Mouse (Mus musculus) megakaryocyte-erythroid progenitor cell, adult 5-6 weeks (primary cell): Measurements from ENCODE around the gene Clint1. TPM values are rescaled to one million over a fixed set of nuclear protein-coding genes. Genes with fewer than 3 reads are reported as not detected.

Source experiments
- ATAC-seq: replicated peaks from 2 replicates; pipeline ENCODE4 v1.8.0; 2016; ENCODE audit warnings: mild to moderate bottlenecking, inconsistent platforms; ENCODE audit not compliant: severe bottlenecking, poor library complexity, low FRiP score, low TSS enrichment
- total RNA-seq, 2 experiments: library from RNA; stranded (forward) in 1 of 2; stranded (reverse) in 1 of 2; fragments of 200-1000, 215-1000 nt in 1 of 2; fragments of >200 nt in 1 of 2; fragmentation: Nextera tagmentation in 1 of 2; gene quantifications; 2 replicates each; pipeline ENCODE4 v1.2.3; 2014 to 2017

Gene Clint1
- total RNA-seq, 2 experiments from 2014 or later = 121 to 179 TPM

DNA sequence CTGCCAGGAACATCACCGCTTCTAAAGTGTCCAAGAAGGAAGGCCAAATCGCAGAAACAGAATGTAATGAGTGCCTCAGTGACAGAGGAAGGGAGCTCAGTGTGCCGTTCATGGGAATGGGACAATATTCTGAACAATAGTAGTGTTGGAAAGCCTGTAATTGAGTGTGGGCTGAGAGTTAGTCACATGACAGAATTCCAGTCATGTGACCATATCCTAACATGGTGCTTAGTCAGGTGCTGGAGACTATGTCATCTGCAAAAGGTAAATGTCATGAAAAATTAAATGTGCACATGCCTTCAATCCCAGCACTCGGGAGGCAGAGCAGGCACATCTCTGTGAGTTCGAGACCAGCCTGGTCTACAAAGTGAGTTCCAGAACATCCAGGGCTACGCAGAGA is 66.2 kb downstream of the Clint1 start:
- ATAC-seq = no peak

DNA sequence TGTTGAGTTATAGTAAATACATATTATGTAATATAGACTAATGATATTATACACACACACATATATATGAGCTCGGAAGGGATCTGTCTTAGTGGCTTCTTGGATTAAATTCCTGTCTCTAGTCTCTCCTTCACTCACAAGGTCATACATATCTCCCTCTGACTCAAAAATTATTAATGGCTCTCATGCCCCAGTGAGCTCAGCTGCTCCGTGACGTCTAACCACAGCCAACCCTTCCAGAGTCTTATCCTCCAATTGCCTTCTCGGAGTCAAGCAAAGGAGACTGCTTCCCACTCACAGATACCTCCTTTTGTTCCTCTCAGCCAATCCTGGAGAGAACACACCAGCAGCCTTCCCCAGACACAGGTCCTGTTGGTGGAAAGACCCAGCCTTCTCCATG is 67.0 kb downstream of the Clint1 start:
- ATAC-seq = no peak

DNA sequence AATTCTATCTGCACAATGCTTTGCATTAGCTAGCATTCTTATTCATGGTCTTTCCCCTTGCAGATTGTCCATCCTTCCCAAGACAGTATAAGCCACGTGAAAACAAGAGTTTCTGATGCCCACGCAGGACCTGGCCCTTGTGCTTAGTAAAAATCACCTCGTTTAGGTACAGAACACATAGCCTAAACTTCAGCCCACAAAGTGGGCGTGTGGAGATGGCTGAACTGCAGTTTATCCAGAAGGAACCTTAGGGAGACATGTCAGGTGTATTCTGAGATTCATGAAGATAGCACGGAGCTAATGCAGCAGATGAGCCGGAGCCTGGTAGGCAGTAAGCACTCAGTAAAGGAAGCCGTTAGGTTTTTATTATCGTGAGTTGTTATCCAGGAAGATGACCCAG is 69.2 kb downstream of the Clint1 start:
- ATAC-seq = no peak

DNA sequence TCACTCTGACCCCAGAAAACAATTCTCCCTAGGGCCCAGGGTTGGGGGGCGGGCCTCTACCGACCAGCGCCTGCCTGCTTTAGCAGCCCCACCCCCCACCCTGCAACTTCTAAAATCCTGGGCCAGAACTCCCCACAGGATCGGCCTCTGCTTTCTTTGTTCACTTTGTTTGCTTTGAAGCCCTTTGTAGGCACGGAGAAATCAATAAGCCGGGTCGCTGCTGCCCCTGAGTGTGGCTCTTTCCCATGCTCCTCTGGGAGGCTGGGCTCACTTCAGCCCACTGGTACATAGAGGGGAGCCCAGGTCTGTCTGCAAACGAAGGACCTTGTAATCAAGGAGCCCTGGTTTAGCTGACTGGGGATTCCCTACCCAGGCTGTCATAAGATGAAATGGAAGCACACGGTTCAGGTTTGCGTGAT is 69.6 kb downstream of the Clint1 start:
- no peak for ATAC-seq

DNA sequence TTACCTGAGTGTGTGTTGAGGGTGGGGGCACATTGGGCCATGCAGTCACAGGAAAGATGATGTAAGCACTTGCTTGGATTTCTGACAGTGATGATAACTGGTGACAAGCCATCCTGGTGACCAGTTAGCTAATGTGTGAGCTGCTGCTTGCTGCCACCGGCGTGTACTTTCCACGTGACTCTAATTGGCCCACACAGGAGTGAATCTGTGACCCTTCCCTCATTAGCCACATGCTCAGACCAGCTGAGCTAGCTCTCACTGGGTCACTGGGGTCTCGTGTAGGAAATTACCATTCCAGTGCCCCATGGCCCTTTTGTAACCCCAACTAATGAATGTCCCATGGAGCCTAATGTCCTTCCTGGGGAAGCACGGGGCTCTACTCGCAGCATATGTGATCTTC is 73.6 kb downstream of the Clint1 start:
- ATAC-seq = no peak

DNA sequence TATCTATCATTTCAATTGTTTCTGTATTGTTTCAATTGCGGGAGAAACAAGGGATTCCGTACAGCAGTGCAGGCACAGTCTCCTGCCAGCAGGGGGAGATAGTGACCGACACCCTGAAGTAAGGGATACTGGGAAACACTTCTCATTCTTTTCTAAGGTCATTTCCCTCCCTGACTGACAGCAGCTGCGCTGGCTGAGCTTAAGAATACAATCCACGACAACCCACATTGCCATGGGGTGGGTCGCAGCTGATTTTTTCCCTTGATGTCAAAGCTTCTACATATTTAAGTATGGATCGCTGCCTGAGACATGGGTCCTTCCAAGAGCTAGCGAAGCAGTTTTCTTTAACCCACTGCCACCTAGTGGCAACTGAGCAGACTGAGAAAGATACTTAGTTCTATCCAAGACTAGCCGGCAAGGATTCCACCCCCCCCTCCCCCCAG is 74.8 kb downstream of the Clint1 start:
- ATAC-seq = peak; percentile 95

DNA sequence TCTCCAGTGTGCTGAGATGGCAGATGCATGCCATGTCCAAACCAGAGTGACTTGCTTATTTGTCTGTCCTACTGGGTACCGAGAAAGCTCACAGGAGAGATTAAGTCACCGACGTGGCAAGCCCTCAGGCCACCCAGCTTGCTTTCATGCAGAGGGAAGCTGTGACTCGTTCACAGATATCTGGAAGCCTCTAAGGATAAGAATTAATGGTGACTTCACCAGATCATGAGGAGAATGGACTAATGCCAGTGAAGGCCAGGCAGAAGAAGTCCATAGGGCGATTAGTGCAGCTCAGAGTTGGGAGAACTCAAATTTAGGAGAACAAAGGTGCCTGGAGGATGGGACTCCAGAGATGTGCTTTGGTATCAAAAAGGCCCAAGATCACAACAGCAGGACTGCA is 75.6 kb downstream of the Clint1 start:
- ATAC-seq = no peak

DNA sequence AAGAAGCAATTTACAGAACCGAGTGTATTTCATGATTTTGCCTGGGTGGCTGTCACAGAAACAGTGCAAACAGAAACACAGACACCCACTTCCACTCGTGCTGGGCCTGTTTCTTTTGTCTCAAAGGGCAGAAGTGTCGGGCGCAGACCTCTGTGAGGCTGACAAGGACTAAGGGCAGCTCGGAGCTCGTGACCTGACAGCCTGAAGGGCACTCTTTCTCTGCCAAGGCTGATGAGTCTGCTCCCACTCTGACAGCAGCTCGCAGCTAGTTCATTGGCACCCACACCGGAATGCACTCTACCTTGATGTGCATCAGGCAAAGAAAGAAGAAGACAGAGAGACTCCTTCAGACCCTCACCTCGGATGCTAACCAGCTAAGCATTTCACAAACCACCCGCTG is 77.7 kb downstream of the Clint1 start:
- no peak for ATAC-seq

DNA sequence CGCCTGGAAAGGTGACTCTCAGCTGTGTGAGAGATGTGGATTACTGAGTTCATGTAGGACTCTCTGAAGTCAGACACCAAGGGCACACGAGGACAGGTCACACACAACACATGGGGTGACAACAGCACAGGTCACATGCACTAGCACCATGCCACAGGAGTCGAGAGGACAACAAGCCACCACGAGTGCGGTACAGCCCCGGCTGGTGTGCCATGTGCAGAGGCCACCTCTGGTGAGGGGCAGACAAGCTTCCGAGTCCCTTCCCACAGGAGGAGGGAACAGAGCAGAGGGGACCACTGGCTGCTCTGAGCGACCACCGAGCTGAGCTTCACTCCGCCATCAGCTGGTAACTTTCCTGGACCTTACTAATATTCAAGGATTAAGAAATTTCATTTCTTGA is 80.9 kb downstream of the Clint1 start:
- no peak for ATAC-seq

DNA sequence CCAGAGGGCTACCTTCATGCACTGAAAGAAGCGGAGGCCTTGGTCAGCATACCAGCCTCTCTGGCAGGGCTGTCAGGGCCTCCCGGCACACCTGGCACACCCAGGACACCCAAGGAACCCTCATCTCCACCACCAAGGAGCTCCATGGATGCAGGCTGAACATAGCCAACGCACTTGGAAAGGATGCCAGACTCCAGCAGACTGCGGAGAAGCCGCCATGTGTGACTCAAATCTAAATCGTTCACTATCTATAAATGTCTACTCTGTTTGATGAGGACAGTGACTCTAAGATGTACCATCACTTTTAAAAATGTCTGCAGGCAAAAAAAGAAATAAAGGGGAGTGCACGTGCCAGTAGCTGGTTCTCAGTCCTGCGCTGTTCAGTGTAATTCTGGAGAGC is 85.6 kb downstream of the Clint1 start:
- no peak for ATAC-seq

DNA sequence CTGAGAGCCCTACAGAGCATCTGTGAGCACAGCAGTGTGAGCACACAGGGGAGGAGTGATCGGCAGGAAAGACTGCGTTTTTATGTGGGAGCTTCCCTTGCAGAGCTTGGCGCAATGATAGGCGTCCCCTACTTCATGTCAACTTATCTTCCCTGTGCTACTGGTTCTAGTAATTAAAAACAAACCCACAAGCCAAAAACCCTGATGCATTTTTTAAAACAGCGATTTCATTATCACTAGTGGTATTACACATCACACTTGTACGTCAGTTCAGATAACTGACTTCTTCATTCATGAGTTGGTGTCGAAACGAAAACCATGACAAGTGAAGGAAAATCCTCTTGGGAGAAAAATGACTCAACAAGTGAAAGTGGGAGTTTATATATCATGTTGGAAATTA is 87.1 kb downstream of the Clint1 start:
- ATAC-seq = peak; percentile 71

DNA sequence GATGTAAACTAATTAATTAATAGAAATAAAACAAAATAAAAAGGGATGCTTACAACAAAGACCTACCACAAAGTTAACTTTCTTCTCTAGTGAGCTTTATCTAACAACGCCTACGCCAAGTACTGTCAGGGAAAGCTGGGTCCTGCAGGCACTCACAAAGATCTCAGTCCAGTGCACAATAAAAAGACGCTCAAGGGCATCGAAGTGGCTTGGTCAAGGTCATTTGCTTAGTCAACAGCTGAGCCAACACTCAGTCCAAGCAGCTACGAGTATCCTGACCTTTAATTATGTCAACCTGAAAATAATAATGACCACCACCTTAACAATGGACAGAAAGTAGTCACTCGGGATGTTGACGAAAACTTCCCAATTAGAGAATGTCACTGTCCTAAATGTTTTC is 90.4 kb downstream of the Clint1 start:
- no peak for ATAC-seq

DNA sequence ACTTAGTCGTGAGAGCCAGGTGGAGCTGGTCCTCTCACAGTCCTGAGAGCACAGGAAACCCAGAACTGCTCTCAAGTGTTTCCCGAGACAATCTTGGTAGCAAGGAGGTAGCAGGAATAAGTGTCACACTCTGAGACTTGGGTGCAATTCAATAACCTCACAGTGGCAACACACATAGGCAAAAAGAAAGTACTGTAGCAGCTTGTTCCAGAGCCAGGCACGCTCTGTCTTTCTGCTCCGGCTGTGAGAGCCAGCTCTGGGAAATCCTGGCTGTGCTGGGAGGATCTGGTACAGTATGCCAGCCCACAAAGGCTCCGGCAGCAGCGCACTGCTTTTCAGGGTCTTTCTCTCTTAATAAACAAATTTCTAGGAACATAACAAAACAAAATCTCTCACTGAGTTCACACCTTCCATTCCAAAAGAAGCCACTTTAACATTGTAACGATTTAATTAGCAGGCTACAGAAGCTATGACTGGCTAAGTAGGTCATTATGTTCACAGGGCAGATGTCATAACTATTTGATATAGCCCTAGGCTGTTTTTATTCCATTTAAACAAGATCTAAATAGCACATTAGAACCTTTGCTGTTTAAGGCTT is 91.4 kb downstream of the Clint1 start:
- no peak for ATAC-seq

DNA sequence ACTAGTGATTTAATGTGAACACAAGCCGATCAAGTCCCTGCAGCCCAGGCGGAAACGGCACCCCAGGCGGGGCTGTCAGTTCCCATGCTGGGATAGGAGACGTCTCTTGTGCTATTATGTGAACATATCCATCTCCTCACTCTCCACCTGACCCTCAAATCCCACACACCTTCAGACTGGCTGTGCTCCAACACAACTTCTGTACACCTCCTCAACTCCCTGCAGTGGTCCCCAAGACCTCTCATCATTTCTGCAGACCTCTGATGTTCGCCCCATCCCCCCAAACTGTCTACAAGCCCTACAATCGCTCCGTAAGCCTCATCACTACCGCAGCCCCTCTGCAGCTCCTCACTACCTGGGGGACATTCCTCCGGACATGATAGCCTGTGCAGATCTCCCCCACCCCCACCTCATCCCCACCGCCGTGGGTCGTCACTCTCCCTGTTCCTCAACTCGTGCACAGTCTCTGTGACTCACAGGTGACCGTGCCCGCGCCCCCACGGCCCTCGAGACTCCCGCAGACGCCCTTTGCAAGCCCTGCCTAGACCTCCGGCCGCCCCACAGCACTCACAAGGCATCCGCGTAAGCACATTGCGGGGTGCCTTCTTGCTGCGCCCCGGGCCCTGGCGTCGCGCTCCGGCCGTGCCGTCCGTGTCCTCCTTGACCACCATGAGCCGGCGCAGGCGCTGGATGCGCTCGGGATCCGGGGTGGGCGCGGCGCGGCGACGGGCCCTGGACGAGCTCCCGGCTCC is 92.2 kb downstream of the Clint1 start:
- peak; percentile 39 for ATAC-seq

DNA sequence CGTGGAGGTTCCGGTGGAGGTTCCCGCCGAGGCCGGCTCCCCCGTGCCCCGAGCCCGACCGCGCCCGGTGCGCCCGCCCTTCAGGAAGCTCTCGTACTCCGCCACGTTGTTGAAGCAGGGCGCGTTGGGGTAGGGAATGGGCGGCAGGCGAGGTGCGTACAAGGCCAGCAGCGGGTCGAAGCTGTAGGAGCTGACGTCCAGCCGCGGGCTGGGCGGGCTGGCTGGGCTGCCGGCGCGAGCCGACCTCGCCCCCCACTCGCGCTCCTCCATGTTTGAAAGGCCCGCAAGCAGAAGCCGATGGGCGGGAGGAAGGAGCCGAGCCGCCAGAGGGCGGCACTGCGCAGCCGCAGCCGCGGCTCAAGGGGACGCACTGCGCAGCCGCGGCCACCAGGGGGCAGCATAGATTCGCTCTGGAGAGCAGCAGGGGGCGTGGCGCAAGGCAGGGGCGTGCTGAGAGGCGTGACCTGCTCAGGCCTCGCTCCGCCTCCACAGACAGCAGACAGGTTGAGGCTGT is 92.8 kb downstream of the Clint1 start, which contains the start of gene Lsm11:
Gene Lsm11, minus strand, starts transcription at position 293 of the 514 bp plus-strand sequence.
- peak; percentile 85 for ATAC-seq

DNA sequence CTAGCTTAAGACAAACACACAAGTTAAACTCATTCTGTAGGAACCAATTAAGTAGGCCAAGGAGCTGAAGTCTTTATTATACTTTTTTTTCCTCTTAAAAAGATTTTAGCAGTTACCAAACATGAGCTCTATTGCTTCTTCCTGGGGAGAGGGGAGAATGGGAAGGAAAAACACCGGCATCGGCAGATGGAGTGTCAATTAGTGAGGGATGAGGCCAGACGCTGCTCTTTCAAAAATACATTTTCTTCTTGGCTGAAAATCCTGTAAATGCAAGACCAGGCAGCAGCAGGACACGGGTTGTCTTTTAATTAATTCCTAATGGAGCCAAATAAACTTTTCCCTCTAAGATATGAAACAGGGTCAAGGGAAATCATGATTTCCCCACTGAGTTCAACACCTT is 94.9 kb downstream of the Clint1 start:
- ATAC-seq = no peak

DNA sequence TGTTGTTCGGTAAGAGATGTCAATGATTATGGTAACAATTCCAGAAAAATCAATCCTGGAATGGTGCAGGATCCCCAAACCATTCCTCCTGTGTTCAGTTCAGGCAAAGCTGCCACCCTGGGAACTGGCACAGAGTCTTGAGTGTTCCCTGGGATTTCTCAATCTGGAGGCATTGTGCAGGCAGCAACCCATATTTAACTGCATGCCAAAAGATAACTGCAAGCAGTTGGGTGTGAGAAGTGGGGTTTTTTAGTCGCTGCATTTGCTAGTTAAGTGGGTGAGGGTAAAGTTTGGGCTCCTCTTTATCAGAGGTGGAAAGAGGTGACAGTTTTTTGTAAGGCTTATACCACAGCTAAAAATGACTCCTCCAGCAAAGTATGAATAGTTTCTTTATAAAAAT is 95.6 kb downstream of the Clint1 start:
- no peak for ATAC-seq

DNA sequence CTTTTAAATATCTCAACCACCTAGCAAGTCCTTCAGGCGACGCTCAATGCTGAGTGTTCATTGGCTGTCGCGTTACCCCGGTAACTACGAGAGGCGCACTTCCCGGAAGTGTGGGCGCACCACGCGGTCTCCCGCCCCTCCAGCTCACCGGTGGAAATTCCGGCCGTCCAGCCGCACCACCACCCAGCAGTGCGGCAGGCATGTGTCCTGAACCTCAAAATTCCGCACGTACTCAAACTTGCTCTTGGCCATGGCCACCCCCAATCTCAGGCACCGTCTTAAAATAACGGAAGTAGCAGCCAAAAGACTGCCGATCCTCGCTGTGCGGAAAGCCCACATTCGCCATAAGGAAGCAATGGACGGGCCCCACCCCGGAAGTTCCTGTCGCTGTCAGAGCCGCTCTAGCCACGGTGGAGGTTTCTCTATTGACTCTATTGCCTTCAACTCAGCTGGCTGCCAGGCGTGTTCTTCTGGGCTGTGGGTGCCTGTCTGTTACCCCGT is 103.3 kb downstream of the Clint1 start, which contains the start of gene Thg1l:
Gene Thg1l, minus strand, starts transcription at position 368 of the 501 bp plus-strand sequence.
- ATAC-seq = peak; percentile 99

DNA sequence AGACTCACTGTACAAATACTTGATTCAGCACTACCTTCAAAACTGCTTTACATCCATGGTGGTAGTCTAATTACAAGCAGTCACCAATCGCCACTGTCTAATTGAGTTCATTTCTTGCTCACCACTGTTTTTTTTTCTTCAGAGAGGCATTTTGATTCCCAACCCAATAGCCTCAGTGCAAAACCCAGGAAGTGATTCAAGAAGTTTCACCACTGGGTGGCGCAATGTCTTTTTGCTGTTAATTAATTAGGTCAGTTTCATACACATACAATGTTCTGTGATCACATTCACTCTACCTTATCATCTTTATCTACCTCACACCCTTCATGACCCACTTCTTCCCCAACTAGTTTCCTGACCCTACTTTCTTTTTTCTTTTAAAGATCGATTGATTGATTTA is 107.7 kb downstream of the Clint1 start:
- ATAC-seq = no peak

DNA sequence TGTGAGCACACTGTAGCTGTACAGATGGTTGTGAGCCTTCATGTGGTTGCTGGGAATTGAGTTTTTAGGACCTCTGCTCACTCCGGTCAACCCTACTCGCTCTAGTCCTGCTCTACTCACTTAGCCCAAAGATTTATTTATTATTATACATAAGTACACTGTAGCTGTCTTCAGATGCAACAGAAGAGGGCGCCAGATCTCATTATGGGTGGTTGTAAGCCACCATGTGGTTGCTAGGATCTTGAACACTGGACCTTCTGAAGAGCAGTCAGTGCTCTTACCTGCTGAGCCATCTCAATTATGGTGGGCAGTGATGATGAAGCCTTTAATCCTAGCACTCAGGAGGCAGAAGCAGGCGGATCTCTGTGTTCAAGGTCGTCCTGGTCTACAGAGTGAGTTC is 108.2 kb downstream of the Clint1 start:
- ATAC-seq = no peak
